Mouse (Mus musculus): ENCODE results near the gene Terb2. TPM values are rescaled to one million over a fixed set of nuclear protein-coding genes. Genes with fewer than 3 reads are reported as not detected.

Gene Terb2
- polyA plus RNA-seq, 1 experiment, result not detected

DNA sequence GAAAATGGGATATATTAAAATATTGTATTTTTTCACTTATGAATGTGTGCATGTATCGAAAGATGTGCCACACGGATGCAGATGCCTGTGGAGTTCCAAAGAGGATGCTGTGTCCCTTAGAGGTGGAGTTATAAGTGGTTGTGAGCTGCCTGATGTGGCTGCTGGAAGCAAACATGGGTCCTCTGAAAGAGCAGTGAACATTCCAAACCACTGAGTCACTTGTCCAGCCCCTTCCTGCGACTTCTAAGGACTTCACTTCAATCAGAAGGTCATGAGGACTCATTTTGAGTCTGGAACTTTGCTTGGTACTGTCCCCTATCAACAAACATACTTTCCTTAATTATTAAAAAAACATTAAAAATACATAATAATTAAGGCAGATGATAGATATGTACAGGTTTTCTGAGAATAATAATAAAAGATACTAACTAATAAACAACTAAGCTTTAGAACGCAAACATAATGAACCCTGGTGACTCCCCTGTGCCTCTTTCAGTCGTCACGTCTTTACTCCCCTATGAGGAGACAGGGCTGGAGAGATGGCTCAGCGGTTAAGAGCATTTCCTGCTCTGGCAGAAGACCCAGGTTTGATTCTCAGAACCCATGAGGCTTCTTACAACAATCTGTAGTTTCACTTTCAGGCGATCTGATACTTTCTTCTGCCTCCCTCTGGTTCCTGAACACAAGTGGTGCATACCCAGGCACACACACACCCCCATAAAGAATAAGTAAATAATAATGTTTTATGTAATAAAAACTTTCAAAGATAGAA lies 5.8 kb upstream of the Terb2 start:
- no peak overlapping the region for H3K4me3 ChIP-seq (ENCODE audit: insufficient read depth, poor library complexity, severe bottlenecking)
- no peak overlapping the region for H3ac ChIP-seq (ENCODE audit: control insufficient read depth, insufficient read length, low read depth)
- no peaks in the 10 kb centered on the region for H3K27me3 ChIP-seq (ENCODE audit: control insufficient read depth, insufficient read depth, insufficient read length)
- no peaks in the 10 kb centered on the region for H3K36me3 ChIP-seq (ENCODE audit: control insufficient read depth, insufficient read depth)
- no peaks in the 10 kb centered on the region for H3K79me3 ChIP-seq (ENCODE audit: low read depth)
- TF ChIP-seq MYOG (IDR thresholded peaks at IDR 0.05; ENCODE audit: control insufficient read depth, extremely low read depth, insufficient read length), result no peak
- H3K79me2 ChIP-seq (ENCODE audit: control insufficient read depth, insufficient read depth), result no peaks in the 10 kb centered on the region

GRCm38 (mm10) chr2:122185086-122185485 lies 986 bp upstream of the Terb2 start:
- no peaks in the 10 kb centered on the region for H3K79me3 ChIP-seq (ENCODE audit: low read depth)
- H3K79me2 ChIP-seq (ENCODE audit: control insufficient read depth, insufficient read depth), result no peaks in the 10 kb centered on the region
- H3K36me3 ChIP-seq (ENCODE audit: control insufficient read depth, insufficient read depth), result no peaks in the 10 kb centered on the region
- no peak overlapping the region for H3ac ChIP-seq (ENCODE audit: control insufficient read depth, insufficient read length, low read depth)
- H3K27me3 ChIP-seq (ENCODE audit: control insufficient read depth, insufficient read depth, insufficient read length), result no peaks in the 10 kb centered on the region
- TF ChIP-seq MYOD1 (IDR thresholded peaks at IDR 0.05; ENCODE audit: control insufficient read depth, insufficient read length, low read depth) (no peak), FOSL1 (IDR thresholded peaks at IDR 0.05; ENCODE audit: insufficient read depth, low read length, poor library complexity, severe bottlenecking) (no peak), USF1 (IDR thresholded peaks at IDR 0.05; ENCODE audit: low read depth) (no peak), MAX (IDR thresholded peaks at IDR 0.05) (no peak), CTCF (IDR thresholded peaks at IDR 0.05; ENCODE audit: control insufficient read depth, insufficient read depth, insufficient read length) (no peak), MYOG (IDR thresholded peaks at IDR 0.05; ENCODE audit: control insufficient read depth, extremely low read depth, insufficient read length) (no peak), CEBPB (IDR thresholded peaks at IDR 0.05; ENCODE audit: low read depth) (no peak)
- no peak overlapping the region for H3K4me3 ChIP-seq (ENCODE audit: insufficient read depth, poor library complexity, severe bottlenecking)

DNA sequence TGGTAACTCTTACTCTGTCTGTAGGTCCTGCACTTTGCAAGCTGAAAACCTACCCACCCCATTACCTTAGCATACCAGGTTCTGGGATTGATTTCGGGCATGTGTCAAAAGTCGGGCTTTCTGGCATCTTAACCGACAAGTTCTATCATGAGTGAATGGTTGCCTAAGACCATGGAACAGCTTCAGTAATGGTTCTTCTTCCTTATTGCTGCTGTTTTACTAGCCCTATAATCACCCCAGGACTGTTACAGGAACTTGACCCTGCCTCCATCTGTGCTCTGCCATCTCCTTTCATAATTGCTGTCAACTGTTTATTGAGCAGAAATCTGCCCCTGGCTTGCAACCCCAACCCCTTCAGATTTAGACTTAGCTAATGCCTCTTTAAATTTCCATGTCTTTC lies 679 bp downstream of the Terb2 start:
- TF ChIP-seq FOSL1 (IDR thresholded peaks at IDR 0.05; ENCODE audit: insufficient read depth, low read length, poor library complexity, severe bottlenecking) (no peak), MYOG (IDR thresholded peaks at IDR 0.05; ENCODE audit: control insufficient read depth, extremely low read depth, insufficient read length) (no peak), MYOD1 (IDR thresholded peaks at IDR 0.05; ENCODE audit: control insufficient read depth, insufficient read length, low read depth) (no peak), CEBPB (IDR thresholded peaks at IDR 0.05; ENCODE audit: low read depth) (no peak), USF1 (IDR thresholded peaks at IDR 0.05; ENCODE audit: low read depth) (no peak), CTCF (IDR thresholded peaks at IDR 0.05; ENCODE audit: control insufficient read depth, insufficient read depth, insufficient read length) (no peak), MAX (IDR thresholded peaks at IDR 0.05) (no peak)
- Histone ChIP-seq H3K4me3 (ENCODE audit: insufficient read depth, poor library complexity, severe bottlenecking) (no peak overlapping the region), H3K79me2 (ENCODE audit: control insufficient read depth, insufficient read depth) (no peaks in the 10 kb centered on the region), H3K36me3 (ENCODE audit: control insufficient read depth, insufficient read depth) (no peaks in the 10 kb centered on the region), H3K79me3 (ENCODE audit: low read depth) (no peaks in the 10 kb centered on the region), H3K27me3 (ENCODE audit: control insufficient read depth, insufficient read depth, insufficient read length) (no peaks in the 10 kb centered on the region), H3ac (ENCODE audit: control insufficient read depth, insufficient read length, low read depth) (no peak overlapping the region)

DNA sequence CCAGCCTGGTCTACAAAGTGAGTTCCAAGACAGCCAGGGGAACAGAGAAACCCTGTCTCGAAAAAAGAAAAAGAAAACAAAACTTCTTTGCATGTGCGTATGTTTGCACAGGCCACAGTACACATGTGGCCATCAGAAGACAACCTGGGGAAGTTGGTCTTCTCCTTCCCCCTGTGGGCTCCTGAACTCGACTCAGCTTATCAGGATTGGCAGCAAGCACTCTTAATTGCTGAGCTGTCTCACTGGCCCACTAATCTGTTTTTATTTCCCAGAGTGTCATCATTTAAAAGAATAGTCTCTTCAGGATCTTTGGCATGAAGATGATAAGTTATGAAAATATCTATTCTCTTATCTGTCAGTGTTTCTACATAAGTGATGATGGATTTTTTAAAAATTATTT lies 5.8 kb downstream of the Terb2 start:
- Histone ChIP-seq H3K79me3 (ENCODE audit: low read depth) (no peaks in the 10 kb centered on the region), H3K4me3 (ENCODE audit: insufficient read depth, poor library complexity, severe bottlenecking) (no peak overlapping the region), H3ac (ENCODE audit: control insufficient read depth, insufficient read length, low read depth) (no peak overlapping the region), H3K36me3 (ENCODE audit: control insufficient read depth, insufficient read depth) (no peaks in the 10 kb centered on the region), H3K79me2 (ENCODE audit: control insufficient read depth, insufficient read depth) (no peaks in the 10 kb centered on the region), H3K27me3 (ENCODE audit: control insufficient read depth, insufficient read depth, insufficient read length) (no peaks in the 10 kb centered on the region)
- TF ChIP-seq CTCF (IDR thresholded peaks at IDR 0.05; ENCODE audit: control insufficient read depth, insufficient read depth, insufficient read length) (no peak), CEBPB (IDR thresholded peaks at IDR 0.05; ENCODE audit: low read depth) (no peak)

GRCm38 (mm10) chr2:122194509-122194929 lies 8.4 kb downstream of the Terb2 start:
- TF ChIP-seq MAX (IDR thresholded peaks at IDR 0.05) (no peak), USF1 (IDR thresholded peaks at IDR 0.05; ENCODE audit: low read depth) (no peak), MYOG (IDR thresholded peaks at IDR 0.05; ENCODE audit: control insufficient read depth, extremely low read depth, insufficient read length) (no peak), CEBPB (IDR thresholded peaks at IDR 0.05; ENCODE audit: low read depth) (no peak)
- Histone ChIP-seq H3K79me2 (ENCODE audit: control insufficient read depth, insufficient read depth) (no peaks in the 10 kb centered on the region), H3K27me3 (ENCODE audit: control insufficient read depth, insufficient read depth, insufficient read length) (no peaks in the 10 kb centered on the region), H3ac (ENCODE audit: control insufficient read depth, insufficient read length, low read depth) (no peak overlapping the region), H3K36me3 (ENCODE audit: control insufficient read depth, insufficient read depth) (no peaks in the 10 kb centered on the region), H3K79me3 (ENCODE audit: low read depth) (no peaks in the 10 kb centered on the region), H3K4me3 (ENCODE audit: insufficient read depth, poor library complexity, severe bottlenecking) (no peak overlapping the region)

GRCm38 (mm10) chr2:122201501-122201900 lies 15.4 kb downstream of the Terb2 start:
- no peaks in the 10 kb centered on the region for H3K79me2 ChIP-seq (ENCODE audit: control insufficient read depth, insufficient read depth)
- no peaks in the 10 kb centered on the region for H3K27me3 ChIP-seq (ENCODE audit: control insufficient read depth, insufficient read depth, insufficient read length)
- no peak overlapping the region for H3ac ChIP-seq (ENCODE audit: control insufficient read depth, insufficient read length, low read depth)
- no peaks in the 10 kb centered on the region for H3K36me3 ChIP-seq (ENCODE audit: control insufficient read depth, insufficient read depth)
- H3K79me3 ChIP-seq (ENCODE audit: low read depth), result no peaks in the 10 kb centered on the region
- TF ChIP-seq MYOG (IDR thresholded peaks at IDR 0.05; ENCODE audit: control insufficient read depth, extremely low read depth, insufficient read length) (no peak), MYOD1 (IDR thresholded peaks at IDR 0.05; ENCODE audit: control insufficient read depth, insufficient read length, low read depth) (no peak), CTCF (IDR thresholded peaks at IDR 0.05; ENCODE audit: control insufficient read depth, insufficient read depth, insufficient read length) (no peak), MAX (IDR thresholded peaks at IDR 0.05) (no peak), USF1 (IDR thresholded peaks at IDR 0.05; ENCODE audit: low read depth) (no peak)
- no peak overlapping the region for H3K4me3 ChIP-seq (ENCODE audit: insufficient read depth, poor library complexity, severe bottlenecking)
